Mouse (Mus musculus): Measurements from ENCODE around the gene Cpne4. TPM values are rescaled to one million over a fixed set of nuclear protein-coding genes. Genes with fewer than 3 reads are reported as not detected.

The Cpne4 gene
- polyA plus RNA-seq, 1 experiment from 2014 or later: 17.4 TPM

- no peaks in the 10 kb centered on the region for H3K9me3 ChIP-seq (replicated peaks)
- H3K27me3 ChIP-seq (replicated peaks): no peaks in the 10 kb centered on the region
- 51% methylated on average over 2 of the region's 2 CpGs for WGBS
- no peak overlapping the region for H3K4me3 ChIP-seq (replicated peaks)
- no peak overlapping the region for H3K27ac ChIP-seq (replicated peaks)
- H3K4me2 ChIP-seq: no peak overlapping the region
- no peaks in the 10 kb centered on the region for H3K36me3 ChIP-seq
- 0 out of 2 replicates have a peak, but pooled peaks cover 2% of the 10 kb centered on the region for H3K4me1 ChIP-seq
- ATAC-seq (ENCODE audit: low FRiP score): no peak
- no peak overlapping the region for H3K9ac ChIP-seq (replicated peaks)
Measured at GRCm38 (mm10) chr9:104693145-104693544, 146.1 kb downstream of the Cpne4 start.

GRCm38 (mm10) chr9:104710831-104711230 lies 163.7 kb downstream of the Cpne4 start:
- no peaks in the 10 kb centered on the region for H3K36me3 ChIP-seq
- no peak for ATAC-seq (ENCODE audit: low FRiP score)
- H3K4me2 ChIP-seq: no peak overlapping the region
- WGBS: 90% methylated on average over 5 of the region's 5 CpGs
- H3K4me3 ChIP-seq (replicated peaks): no peak overlapping the region
- H3K4me1 ChIP-seq: no peaks in the 10 kb centered on the region
- H3K27ac ChIP-seq (replicated peaks): no peak overlapping the region
- H3K9ac ChIP-seq (replicated peaks): no peak overlapping the region
- no peaks in the 10 kb centered on the region for H3K9me3 ChIP-seq (replicated peaks)
- H3K27me3 ChIP-seq (replicated peaks): no peaks in the 10 kb centered on the region

DNA sequence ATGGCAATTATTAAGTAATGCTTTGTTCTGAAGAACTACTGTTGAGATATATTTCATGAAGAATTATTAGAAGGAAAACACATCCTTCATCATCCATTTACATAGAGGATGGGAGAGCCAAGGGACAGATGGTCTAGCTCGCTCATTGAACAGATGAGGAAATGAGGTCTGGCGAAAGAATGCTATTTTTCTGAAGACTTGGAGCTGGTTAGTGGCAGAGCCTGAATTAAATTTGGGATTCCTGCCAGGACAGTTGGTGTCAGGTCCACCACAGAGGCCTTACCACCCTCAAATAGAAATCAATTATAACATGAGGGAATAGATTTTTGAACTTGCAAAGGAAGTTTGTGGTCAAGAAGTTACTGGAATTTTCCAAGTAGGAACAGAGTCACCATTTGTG lies 178.2 kb downstream of the Cpne4 start:
- WGBS: 84% methylated on average over 2 of the region's 2 CpGs
- no peak for ATAC-seq (ENCODE audit: low FRiP score)
- Histone ChIP-seq H3K4me1 (no peaks in the 10 kb centered on the region), H3K27me3 (replicated peaks) (no peaks in the 10 kb centered on the region), H3K9ac (replicated peaks) (no peak overlapping the region), H3K9me3 (replicated peaks) (no peaks in the 10 kb centered on the region), H3K27ac (replicated peaks) (no peak overlapping the region), H3K36me3 (no peaks in the 10 kb centered on the region), H3K4me2 (no peak overlapping the region), H3K4me3 (replicated peaks) (no peak overlapping the region)

- ATAC-seq (ENCODE audit: low FRiP score): no peak
- Histone ChIP-seq H3K36me3 (no peaks in the 10 kb centered on the region), H3K9me3 (replicated peaks) (no peaks in the 10 kb centered on the region), H3K27ac (replicated peaks) (no peak overlapping the region), H3K4me3 (replicated peaks) (no peak overlapping the region), H3K4me1 (no peaks in the 10 kb centered on the region), H3K27me3 (replicated peaks) (no peaks in the 10 kb centered on the region), H3K9ac (replicated peaks) (no peak overlapping the region), H3K4me2 (no peak overlapping the region)
- 81% methylated on average over 14 of the region's 14 CpGs for WGBS
Measured at GRCm38 (mm10) chr9:104742661-104743380, 195.7 kb downstream of the Cpne4 start.

DNA sequence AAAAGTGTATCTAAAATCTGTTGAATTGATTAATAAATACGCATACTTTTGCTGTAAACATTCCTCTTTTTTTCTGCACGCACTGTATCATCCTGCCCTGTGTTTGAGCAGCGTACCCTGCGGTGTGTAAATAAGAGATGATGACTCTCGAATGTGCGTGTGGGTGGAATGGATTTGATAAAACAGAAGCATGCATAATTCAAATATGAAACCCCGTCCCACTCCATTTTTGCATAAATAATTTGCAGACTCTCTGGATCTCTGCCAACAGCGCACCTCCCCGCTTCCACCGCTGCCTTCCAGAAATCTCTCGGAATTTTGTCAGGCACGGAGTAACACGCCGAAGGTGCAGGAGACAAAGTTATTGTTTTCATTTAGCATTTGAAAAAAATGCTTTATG lies 208.4 kb downstream of the Cpne4 start:
- no peaks in the 10 kb centered on the region for H3K36me3 ChIP-seq
- 74% methylated on average over 14 of the region's 14 CpGs for WGBS
- no peak overlapping the region for H3K27ac ChIP-seq (replicated peaks)
- no peaks in the 10 kb centered on the region for H3K9me3 ChIP-seq (replicated peaks)
- no peak for ATAC-seq (ENCODE audit: low FRiP score)
- no peaks in the 10 kb centered on the region for H3K4me1 ChIP-seq
- H3K4me2 ChIP-seq: no peak overlapping the region
- H3K4me3 ChIP-seq (replicated peaks): no peak overlapping the region
- H3K9ac ChIP-seq (replicated peaks): no peak overlapping the region
- no peaks in the 10 kb centered on the region for H3K27me3 ChIP-seq (replicated peaks)

GRCm38 (mm10) chr9:104760031-104760430 lies 212.9 kb downstream of the Cpne4 start:
- Histone ChIP-seq H3K4me3 (replicated peaks) (no peak overlapping the region), H3K27me3 (replicated peaks) (no peaks in the 10 kb centered on the region), H3K4me1 (no peaks in the 10 kb centered on the region), H3K36me3 (no peaks in the 10 kb centered on the region), H3K27ac (replicated peaks) (no peak overlapping the region), H3K9ac (replicated peaks) (no peak overlapping the region), H3K4me2 (no peak overlapping the region), H3K9me3 (replicated peaks) (no peaks in the 10 kb centered on the region)
- 93% methylated on average over 7 of the region's 7 CpGs for WGBS
- no peak for ATAC-seq (ENCODE audit: low FRiP score)

GRCm38 (mm10) chr9:104776198-104776815 lies 229.2 kb downstream of the Cpne4 start:
- no peak overlapping the region for H3K4me2 ChIP-seq
- H3K9ac ChIP-seq (replicated peaks): no peak overlapping the region
- H3K27me3 ChIP-seq (replicated peaks): no peaks in the 10 kb centered on the region
- no peak overlapping the region for H3K27ac ChIP-seq (replicated peaks)
- WGBS: 78% methylated on average over 7 of the region's 7 CpGs
- no peaks in the 10 kb centered on the region for H3K9me3 ChIP-seq (replicated peaks)
- ATAC-seq (ENCODE audit: low FRiP score): no peak
- no peaks in the 10 kb centered on the region for H3K4me1 ChIP-seq
- H3K36me3 ChIP-seq: no peaks in the 10 kb centered on the region
- no peak overlapping the region for H3K4me3 ChIP-seq (replicated peaks)

DNA sequence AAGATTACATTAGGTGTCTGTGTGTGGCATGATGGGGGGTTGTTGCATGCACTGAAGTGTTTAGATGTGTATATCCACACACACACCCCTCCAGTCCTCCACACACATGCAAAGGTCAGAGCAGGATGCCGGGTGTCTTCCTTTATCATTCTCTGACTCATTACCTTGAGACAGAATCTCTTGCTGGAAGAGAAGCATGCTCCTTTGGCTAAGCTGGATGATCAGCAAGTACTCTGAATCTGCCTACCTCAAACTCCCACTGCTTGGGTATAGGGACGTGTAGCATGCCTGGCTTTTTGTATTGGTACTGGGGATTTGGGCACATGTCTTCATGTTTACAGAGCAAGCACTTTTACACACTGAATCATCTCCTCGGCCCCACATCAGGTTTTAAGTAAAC lies 230.0 kb downstream of the Cpne4 start:
- Histone ChIP-seq H3K9me3 (replicated peaks) (no peaks in the 10 kb centered on the region), H3K36me3 (no peaks in the 10 kb centered on the region), H3K9ac (replicated peaks) (no peak overlapping the region), H3K27me3 (replicated peaks) (no peaks in the 10 kb centered on the region), H3K4me2 (no peak overlapping the region), H3K27ac (replicated peaks) (no peak overlapping the region), H3K4me3 (replicated peaks) (no peak overlapping the region), H3K4me1 (no peaks in the 10 kb centered on the region)
- no peak for ATAC-seq (ENCODE audit: low FRiP score)
- 75% methylated on average over 3 of the region's 3 CpGs for WGBS

DNA sequence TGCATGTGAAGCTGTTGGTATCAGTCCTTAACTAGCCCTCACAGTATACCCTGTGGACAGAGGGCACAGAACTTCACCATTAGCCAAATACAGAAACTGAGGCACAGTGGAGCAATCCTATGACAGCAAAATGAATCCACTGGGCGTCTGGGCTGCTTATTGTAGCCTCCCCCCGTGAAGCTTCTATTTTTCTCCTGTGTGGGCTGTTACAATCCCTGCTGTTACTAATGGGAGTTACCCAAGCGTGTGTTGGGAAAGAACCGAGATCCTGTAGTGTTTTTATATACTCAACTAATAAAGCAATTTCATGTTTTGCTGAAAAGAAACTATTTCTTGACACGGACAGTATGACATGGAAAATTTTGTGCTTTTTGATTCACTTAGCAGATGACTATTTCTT lies 230.7 kb downstream of the Cpne4 start:
- Histone ChIP-seq H3K4me1 (no peaks in the 10 kb centered on the region), H3K4me3 (replicated peaks) (no peak overlapping the region), H3K9me3 (replicated peaks) (no peaks in the 10 kb centered on the region), H3K4me2 (no peak overlapping the region), H3K27ac (replicated peaks) (no peak overlapping the region), H3K36me3 (no peaks in the 10 kb centered on the region), H3K27me3 (replicated peaks) (no peaks in the 10 kb centered on the region), H3K9ac (replicated peaks) (no peak overlapping the region)
- ATAC-seq (ENCODE audit: low FRiP score): no peak
- WGBS: 49% methylated on average over 5 of the region's 5 CpGs

DNA sequence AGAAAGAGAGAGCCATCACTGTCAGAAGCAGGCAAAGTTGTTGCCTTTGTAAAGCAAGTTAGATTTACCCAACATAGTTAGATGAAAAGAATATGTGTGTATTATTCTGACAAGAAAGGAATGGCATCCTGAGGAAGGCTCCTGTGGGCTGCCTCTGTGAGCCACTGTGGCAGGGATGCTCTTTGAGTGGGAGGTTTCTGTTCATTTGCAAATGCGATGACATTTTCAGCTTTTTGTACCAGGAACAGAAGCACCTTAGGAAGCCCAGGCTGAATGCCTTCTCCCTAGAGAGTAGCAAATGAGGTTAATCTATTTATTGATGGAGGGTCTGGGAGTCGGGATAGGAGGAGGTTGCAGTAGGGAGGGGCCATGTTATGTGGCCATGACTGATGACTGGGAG lies 249.5 kb downstream of the Cpne4 start:
- WGBS: 8% methylated on average over 2 of the region's 2 CpGs
- Histone ChIP-seq H3K36me3 (no peaks in the 10 kb centered on the region), H3K4me2 (no peak overlapping the region), H3K27ac (replicated peaks) (no peak overlapping the region), H3K27me3 (replicated peaks) (no peaks in the 10 kb centered on the region), H3K4me3 (replicated peaks) (no peak overlapping the region), H3K9me3 (replicated peaks) (no peaks in the 10 kb centered on the region), H3K4me1 (no peaks in the 10 kb centered on the region), H3K9ac (replicated peaks) (no peak overlapping the region)
- ATAC-seq (ENCODE audit: low FRiP score): no peak

- Histone ChIP-seq H3K4me1 (no peaks in the 10 kb centered on the region), H3K4me2 (no peak overlapping the region), H3K27ac (replicated peaks) (no peak overlapping the region), H3K9me3 (replicated peaks) (no peaks in the 10 kb centered on the region), H3K36me3 (no peaks in the 10 kb centered on the region), H3K27me3 (replicated peaks) (no peaks in the 10 kb centered on the region), H3K4me3 (replicated peaks) (no peak overlapping the region), H3K9ac (replicated peaks) (no peak overlapping the region)
- ATAC-seq (ENCODE audit: low FRiP score): no peak
- 71% methylated on average over 4 of the region's 4 CpGs for WGBS
Measured at GRCm38 (mm10) chr9:104804776-104805175, 257.7 kb downstream of the Cpne4 start.

DNA sequence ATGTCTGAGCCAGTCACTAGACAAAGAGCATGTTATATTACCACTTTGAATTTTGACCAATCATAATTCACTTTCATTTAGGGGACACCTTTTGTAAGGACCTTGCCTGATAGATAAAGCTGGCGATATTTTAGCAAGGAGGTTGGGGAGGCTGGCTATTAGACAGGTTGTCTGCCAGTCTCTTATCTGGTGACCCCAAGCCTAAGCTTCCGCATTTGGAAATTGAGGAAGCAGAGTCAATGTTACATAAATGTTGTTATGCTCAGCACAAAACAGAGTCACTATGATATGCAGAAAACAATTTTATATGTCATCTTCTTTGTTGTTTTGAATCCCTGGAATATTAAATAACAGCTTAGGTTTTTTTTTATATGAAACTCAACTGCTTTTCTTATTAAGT lies 267.6 kb downstream of the Cpne4 start:
- H3K4me1 ChIP-seq: no peaks in the 10 kb centered on the region
- H3K27ac ChIP-seq (replicated peaks): no peak overlapping the region
- no peaks in the 10 kb centered on the region for H3K9me3 ChIP-seq (replicated peaks)
- ATAC-seq (ENCODE audit: low FRiP score): no peak
- H3K27me3 ChIP-seq (replicated peaks): no peaks in the 10 kb centered on the region
- H3K4me3 ChIP-seq (replicated peaks): no peak overlapping the region
- H3K36me3 ChIP-seq: no peaks in the 10 kb centered on the region
- no peak overlapping the region for H3K9ac ChIP-seq (replicated peaks)
- WGBS: 82% methylated on average over 2 of the region's 2 CpGs
- no peak overlapping the region for H3K4me2 ChIP-seq
